Mouse (Mus musculus) midbrain, embryonic 12.5 days (tissue): ENCODE measurements around the gene Ppp2r5c. TPM values are rescaled to one million over a fixed set of nuclear protein-coding genes. Genes with fewer than 3 reads are reported as not detected.

Experiments
- ATAC-seq: fragments of 200-750 bp; cut with Nextera tagmentation; 2 replicates; pipeline ENCODE4 v1.8.0; 2017; ENCODE audit warnings: low read depth, moderate TSS enrichment, moderate library complexity; ENCODE audit not compliant: low FRiP score
- H3K27ac ChIP-seq: fragments of 300-500 bp; sonication (generic); replicated peaks from 2 replicates; pipeline ENCODE4 v1.5.1; 2016; ENCODE audit warnings: mild to moderate bottlenecking
- H3K27me3 ChIP-seq: fragments of 300-500 bp; sonication (generic); 2 replicates; pipeline ENCODE4 v1.6.1; 2016; ENCODE audit warnings: mild to moderate bottlenecking
- H3K36me3 ChIP-seq: fragments of 300-500 bp; sonication (generic); 2 replicates; pipeline ENCODE4 v1.6.1; 2016
- H3K4me1 ChIP-seq: fragments of 300-500 bp; sonication (generic); 2 replicates; pipeline ENCODE4 v1.6.1; 2016
- H3K4me2 ChIP-seq: fragments of 300-500 bp; sonication (generic); replicated peaks from 2 replicates; pipeline ENCODE4 v1.6.1; 2016; ENCODE audit warnings: mild to moderate bottlenecking, moderate library complexity
- H3K4me3 ChIP-seq: fragments of 300-500 bp; sonication (generic); 2 replicates; pipeline ENCODE4 v1.5.1; 2016; ENCODE audit warnings: mild to moderate bottlenecking
- H3K9ac ChIP-seq: fragments of 300-500 bp; sonication (generic); replicated peaks from 2 replicates; pipeline ENCODE4 v1.6.1; 2016; ENCODE audit warnings: mild to moderate bottlenecking, moderate library complexity
- H3K9me3 ChIP-seq: fragments of 300-500 bp; sonication (generic); 2 replicates; pipeline ENCODE4 v1.6.1; 2016; ENCODE audit warnings: mild to moderate bottlenecking
- WGBS: fragments of 180-500 bp; shearing (Covaris S2); methylation state at CpG from one replicate; pipeline ENCODE4 v1.1.7; 2016; 5-methylcytosine and 5-hydroxymethylcytosine counted together
- polyA plus RNA-seq: library from polyadenylated mRNA; unstranded; fragments of >200 nt; fragmentation: Nextera tagmentation; extraction: Ambion mirVana; gene quantifications from 2 replicates; pipeline ENCODE4 v1.2.1, GENCODE M21; 2016

Ppp2r5c gene
- polyA plus RNA-seq, 1 experiment from 2014 or later = 161 TPM

- Histone ChIP-seq H3K9ac (no peak overlapping the region), H3K27me3 (no peaks in the 10 kb centered on the region), H3K4me1 (peaks cover 26% of the 10 kb centered on the region), H3K4me3 (no peak overlapping the region), H3K27ac (no peak overlapping the region), H3K9me3 (no peaks in the 10 kb centered on the region), H3K4me2 (no peak overlapping the region), H3K36me3 (no peaks in the 10 kb centered on the region)
- WGBS = 88% methylated on average over 5 of the region's 5 CpGs
- no peak for ATAC-seq
These were observed 59.1 kb downstream of the Ppp2r5c start for GRCm38 (mm10) chr12:110506046-110506445.

- Histone ChIP-seq H3K4me1 (peaks cover 24% of the 10 kb centered on the region), H3K4me3 (no peak overlapping the region), H3K36me3 (no peaks in the 10 kb centered on the region), H3K9me3 (no peaks in the 10 kb centered on the region), H3K27ac (0 out of 2 replicates have a peak overlapping the region, but pooled peaks have one; percentile 31), H3K9ac (no peak overlapping the region), H3K27me3 (no peaks in the 10 kb centered on the region), H3K4me2 (no peak overlapping the region)
- ATAC-seq = no peak
- WGBS = 47% methylated on average over 9 of the region's 9 CpGs
These were observed 60.9 kb downstream of the Ppp2r5c start for GRCm38 (mm10) chr12:110507714-110508297.

DNA sequence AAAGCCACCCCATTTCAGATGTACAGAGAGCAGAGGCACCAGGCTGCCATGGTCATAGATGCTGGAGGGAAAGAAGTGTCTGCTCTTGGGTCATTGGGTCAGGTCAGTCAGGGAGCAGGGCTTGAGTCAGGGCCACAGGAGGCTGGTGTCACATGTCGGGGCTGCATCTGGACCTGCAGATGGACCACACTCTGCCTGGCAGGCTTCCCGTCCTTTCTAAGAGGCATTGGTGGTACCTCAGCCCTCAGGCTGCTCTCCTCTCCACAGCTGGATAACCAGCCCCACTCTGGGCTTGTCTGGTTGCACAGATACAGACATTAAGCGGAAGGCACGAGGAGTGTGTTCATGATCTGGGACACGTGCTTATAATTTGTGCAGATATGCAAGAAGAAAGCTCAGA is 61.8 kb downstream of the Ppp2r5c start:
- ATAC-seq = no peak
- 83% methylated on average over 5 of the region's 5 CpGs for WGBS
- Histone ChIP-seq H3K9me3 (no peaks in the 10 kb centered on the region), H3K4me2 (no peak overlapping the region), H3K9ac (no peak overlapping the region), H3K36me3 (no peaks in the 10 kb centered on the region), H3K4me1 (peaks cover 24% of the 10 kb centered on the region), H3K27me3 (no peaks in the 10 kb centered on the region), H3K27ac (no peak overlapping the region), H3K4me3 (no peak overlapping the region)

DNA sequence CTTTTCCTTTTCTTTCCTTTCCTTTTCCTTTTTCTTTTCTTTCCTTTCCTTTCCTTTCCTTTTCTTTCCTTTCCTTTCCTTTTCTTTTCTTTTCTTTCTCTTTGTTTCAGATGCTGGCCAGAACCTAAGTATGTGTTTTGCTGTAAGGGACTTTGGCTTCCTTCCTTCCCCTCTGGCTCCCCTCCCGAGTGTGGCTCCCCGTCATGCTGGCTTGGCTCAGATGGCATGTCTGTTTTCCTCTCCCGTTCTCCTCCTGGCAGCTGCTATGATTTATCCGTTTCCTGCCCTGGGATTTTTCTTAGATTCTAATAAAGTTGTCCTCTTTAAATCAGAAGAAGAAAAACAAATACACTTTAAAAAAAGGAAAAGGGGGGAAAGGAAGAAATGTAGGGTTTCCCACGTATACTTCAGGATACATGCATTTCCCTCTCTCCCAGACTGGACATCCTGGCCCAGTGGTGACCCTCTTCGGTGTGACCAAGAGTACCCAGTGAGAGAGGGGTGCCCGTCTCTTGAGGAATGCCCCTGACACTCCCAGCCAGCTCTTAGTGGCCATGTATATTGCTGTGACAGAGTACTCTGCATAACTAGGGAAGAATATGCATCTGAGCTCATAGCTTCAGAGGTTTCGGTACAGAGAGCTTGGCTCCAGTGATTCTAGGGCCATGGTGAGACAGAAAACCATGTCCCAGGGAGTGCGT is 63.4 kb downstream of the Ppp2r5c start:
- ATAC-seq = no peak
- Histone ChIP-seq H3K27me3 (no peaks in the 10 kb centered on the region), H3K4me2 (no peak overlapping the region), H3K9me3 (no peaks in the 10 kb centered on the region), H3K36me3 (no peaks in the 10 kb centered on the region), H3K9ac (no peak overlapping the region), H3K4me3 (no peak overlapping the region), H3K4me1 (peaks cover 16% of the 10 kb centered on the region; the same call in 1 of the 2 replicates), H3K27ac (0 out of 2 replicates have a peak overlapping the region, but pooled peaks have one; percentile 3)
- 87% methylated on average over 9 of the region's 9 CpGs for WGBS

- H3K4me2 ChIP-seq = no peak overlapping the region
- no peak overlapping the region for H3K9ac ChIP-seq
- peaks cover 16% of the 10 kb centered on the region; the same call in 1 of the 2 replicates for H3K4me1 ChIP-seq
- no peaks in the 10 kb centered on the region for H3K9me3 ChIP-seq
- H3K4me3 ChIP-seq = no peak overlapping the region
- no peak overlapping the region for H3K27ac ChIP-seq
- H3K27me3 ChIP-seq = no peaks in the 10 kb centered on the region
- H3K36me3 ChIP-seq = no peaks in the 10 kb centered on the region
- WGBS = 90% methylated on average over 12 of the region's 12 CpGs
- ATAC-seq = no peak
These were observed 64.3 kb downstream of the Ppp2r5c start for GRCm38 (mm10) chr12:110511201-110511600.

DNA sequence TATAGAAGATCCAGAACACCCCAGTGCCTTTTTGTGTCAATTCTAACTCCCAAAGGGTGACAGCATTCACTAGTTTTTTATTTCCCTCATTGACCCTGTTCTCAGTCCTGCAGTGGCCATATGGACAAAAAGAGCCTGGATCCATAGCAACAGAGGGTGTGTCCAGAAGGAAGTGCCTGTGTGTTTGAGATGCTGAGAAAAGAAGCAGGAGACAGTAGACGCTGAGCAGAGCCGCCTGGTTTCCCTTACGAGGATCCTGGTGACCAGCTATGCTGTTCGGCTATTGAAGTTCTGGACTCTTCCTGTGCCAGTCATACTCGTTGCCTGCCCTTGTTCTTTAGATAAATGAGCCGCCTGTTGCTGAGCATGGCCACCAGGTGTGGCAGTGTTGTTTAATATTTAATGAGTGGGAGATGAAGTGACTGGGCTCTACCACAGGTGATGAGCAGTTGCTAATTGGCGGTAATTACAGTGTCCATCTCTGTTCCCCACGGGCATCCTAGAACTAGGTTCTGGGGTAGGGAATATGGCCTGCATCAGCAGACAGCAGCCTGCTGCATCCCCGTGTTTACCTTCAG is 65.0 kb downstream of the Ppp2r5c start:
- H3K4me2 ChIP-seq = no peak overlapping the region
- no peak overlapping the region for H3K9ac ChIP-seq
- no peak for ATAC-seq
- H3K4me1 ChIP-seq = peaks cover 14% of the 10 kb centered on the region; the same call in 1 of the 2 replicates
- no peak overlapping the region for H3K27ac ChIP-seq
- H3K4me3 ChIP-seq = no peak overlapping the region
- peaks cover 2% of the 10 kb centered on the region for H3K36me3 ChIP-seq
- WGBS = 80% methylated on average over 9 of the region's 9 CpGs
- no peaks in the 10 kb centered on the region for H3K27me3 ChIP-seq
- no peaks in the 10 kb centered on the region for H3K9me3 ChIP-seq

GRCm38 (mm10) chr12:110512884-110513283 is 66.0 kb downstream of the Ppp2r5c start:
- ATAC-seq = no peak
- Histone ChIP-seq H3K9me3 (no peaks in the 10 kb centered on the region), H3K27ac (no peak overlapping the region), H3K36me3 (peaks cover 10% of the 10 kb centered on the region), H3K9ac (no peak overlapping the region), H3K27me3 (no peaks in the 10 kb centered on the region), H3K4me2 (no peak overlapping the region), H3K4me1 (peaks cover 6% of the 10 kb centered on the region; the same call in 1 of the 2 replicates), H3K4me3 (no peak overlapping the region)
- 86% methylated on average over 7 of the region's 7 CpGs for WGBS

- no peaks in the 10 kb centered on the region for H3K27me3 ChIP-seq
- no peak overlapping the region for H3K4me2 ChIP-seq
- H3K9ac ChIP-seq = no peak overlapping the region
- H3K9me3 ChIP-seq = no peaks in the 10 kb centered on the region
- peaks cover 11% of the 10 kb centered on the region for H3K36me3 ChIP-seq
- 95% methylated on average over 8 of the region's 8 CpGs for WGBS
- no peak overlapping the region for H3K4me3 ChIP-seq
- no peak for ATAC-seq
- no peak overlapping the region for H3K27ac ChIP-seq
- H3K4me1 ChIP-seq = no peaks in the 10 kb centered on the region
These were observed 68.8 kb downstream of the Ppp2r5c start for GRCm38 (mm10) chr12:110515676-110516075.

GRCm38 (mm10) chr12:110520236-110520987 is 73.5 kb downstream of the Ppp2r5c start:
- peaks cover 46% of the 10 kb centered on the region for H3K36me3 ChIP-seq
- 84% methylated on average over 15 of the region's 15 CpGs for WGBS

DNA sequence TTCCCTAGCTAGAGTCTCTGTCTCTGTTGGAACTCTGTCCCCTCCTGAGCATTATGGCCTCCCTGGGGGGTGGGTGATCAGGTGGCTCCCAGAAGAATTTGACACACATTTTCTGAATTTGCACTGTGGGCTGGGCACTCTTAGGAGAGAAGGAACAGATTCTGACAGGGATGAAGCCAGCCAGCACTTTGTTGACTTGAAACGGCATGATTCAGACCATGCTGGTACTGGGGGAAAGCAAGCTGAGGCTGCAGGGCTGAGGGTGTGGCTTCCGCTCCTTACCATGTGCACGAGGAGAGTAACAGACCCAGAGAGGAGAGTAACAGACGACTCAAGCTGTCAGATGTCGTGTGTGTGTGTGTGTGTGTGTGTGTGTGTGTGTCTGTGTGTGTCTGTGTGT is 76.6 kb downstream of the Ppp2r5c start:
- Histone ChIP-seq H3K4me1 (no peaks in the 10 kb centered on the region), H3K27me3 (no peaks in the 10 kb centered on the region), H3K27ac (no peak overlapping the region), H3K9me3 (no peaks in the 10 kb centered on the region), H3K4me2 (no peak overlapping the region), H3K36me3 (peaks cover 36% of the 10 kb centered on the region), H3K4me3 (no peak overlapping the region), H3K9ac (no peak overlapping the region)
- 87% methylated on average over 5 of the region's 5 CpGs for WGBS
- no peak for ATAC-seq

More at GRCm38 (mm10) chr12:110520236-110520987, 73.5 kb downstream of the Ppp2r5c start:
- H3K4me3 ChIP-seq = no peak overlapping the region
- ATAC-seq = no peak
- H3K4me1 ChIP-seq = no peaks in the 10 kb centered on the region
- no peak overlapping the region for H3K4me2 ChIP-seq
- H3K27ac ChIP-seq = no peak overlapping the region
- H3K27me3 ChIP-seq = no peaks in the 10 kb centered on the region
- H3K9me3 ChIP-seq = no peaks in the 10 kb centered on the region
- no peak overlapping the region for H3K9ac ChIP-seq

DNA sequence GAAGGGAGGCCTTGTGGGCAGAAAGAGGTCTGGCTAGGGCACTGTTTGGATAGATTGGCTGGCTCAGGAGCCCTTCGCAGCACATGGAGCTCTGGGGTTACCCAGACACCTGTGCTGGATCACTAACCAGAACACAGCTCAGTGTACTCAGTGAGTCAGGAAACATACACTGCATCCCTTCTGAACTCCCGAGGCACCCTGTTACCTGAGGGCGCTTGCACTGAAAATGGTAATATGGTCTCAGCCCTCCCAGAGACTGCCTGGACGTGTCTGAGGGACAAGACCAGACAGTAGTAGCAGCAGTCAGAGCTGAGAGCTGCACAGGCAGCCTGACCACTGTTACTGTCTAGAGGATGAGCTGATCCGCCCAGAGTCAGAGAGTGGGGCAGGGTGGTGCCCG is 85.8 kb downstream of the Ppp2r5c start:
- WGBS = 88% methylated on average over 6 of the region's 6 CpGs
- Histone ChIP-seq H3K9me3 (no peaks in the 10 kb centered on the region), H3K4me3 (no peak overlapping the region), H3K4me2 (no peak overlapping the region), H3K36me3 (0 out of 2 replicates have a peak, but pooled peaks cover 3% of the 10 kb centered on the region), H3K27ac (no peak overlapping the region), H3K9ac (no peak overlapping the region), H3K27me3 (no peaks in the 10 kb centered on the region), H3K4me1 (no peaks in the 10 kb centered on the region)
- ATAC-seq = no peak

- Histone ChIP-seq H3K4me3 (no peak overlapping the region), H3K9ac (no peak overlapping the region), H3K36me3 (0 out of 2 replicates have a peak, but pooled peaks cover 3% of the 10 kb centered on the region), H3K4me1 (no peaks in the 10 kb centered on the region), H3K4me2 (no peak overlapping the region), H3K9me3 (no peaks in the 10 kb centered on the region), H3K27me3 (no peaks in the 10 kb centered on the region), H3K27ac (no peak overlapping the region)
- 96% methylated on average over 2 of the region's 2 CpGs for WGBS
- ATAC-seq = no peak
These were observed 86.2 kb downstream of the Ppp2r5c start for GRCm38 (mm10) chr12:110533151-110533550.
